Mouse (Mus musculus) activated CD4-positive, CD25-positive, alpha-beta regulatory T cell, adult 4 months (primary cell): ENCODE results near the gene Higd1a. TPM values are rescaled to one million over a fixed set of nuclear protein-coding genes. Genes with fewer than 3 reads are reported as not detected.

Experiments
- ATAC-seq: one replicate; pipeline ENCODE4 v1.8.0; 2017
- polyA plus RNA-seq, 2 experiments: library from polyadenylated mRNA; unstranded; fragments of 100-300 nt; shearing (Covaris generic); gene quantifications; one replicate each; pipeline ENCODE4 v1.2.1; 2017

Gene Higd1a
- polyA plus RNA-seq, 2 experiments from 2014 or later = 125 to 151 TPM

GRCm38 (mm10) chr9:121880840-121881239 is 22.7 kb upstream of the Higd1a start:
- peak; percentile 73 for ATAC-seq

GRCm38 (mm10) chr9:121877052-121877740 is 19.0 kb upstream of the Higd1a start:
- peak; percentile 31 for ATAC-seq

GRCm38 (mm10) chr9:121873578-121873977 is 15.4 kb upstream of the Higd1a start:
- ATAC-seq = no peak

GRCm38 (mm10) chr9:121872062-121872683 is 14.0 kb upstream of the Higd1a start:
- no peak for ATAC-seq

- no peak for ATAC-seq
Observed at GRCm38 (mm10) chr9:121869973-121870515, 11.9 kb upstream of the Higd1a start.

- no peak for ATAC-seq
Observed at GRCm38 (mm10) chr9:121869432-121869831, 11.3 kb upstream of the Higd1a start.

GRCm38 (mm10) chr9:121868236-121868635 is 10.1 kb upstream of the Higd1a start:
- no peak for ATAC-seq

GRCm38 (mm10) chr9:121867632-121868031 is 9.5 kb upstream of the Higd1a start:
- ATAC-seq = no peak

GRCm38 (mm10) chr9:121865425-121866008 is 7.4 kb upstream of the Higd1a start:
- no peak for ATAC-seq

GRCm38 (mm10) chr9:121864837-121865236 is 6.7 kb upstream of the Higd1a start:
- no peak for ATAC-seq

- ATAC-seq = no peak
Observed at GRCm38 (mm10) chr9:121860921-121861320, 2.8 kb upstream of the Higd1a start.

GRCm38 (mm10) chr9:121859345-121859744 is 1.2 kb upstream of the Higd1a start:
- ATAC-seq = no peak

- ATAC-seq = peak; percentile 90
Observed at GRCm38 (mm10) chr9:121857474-121858152, 549 bp downstream of the Higd1a start.

- peak; percentile 42 for ATAC-seq
Observed at GRCm38 (mm10) chr9:121856649-121857416, 1.3 kb downstream of the Higd1a start.

- no peak for ATAC-seq
Observed at GRCm38 (mm10) chr9:121854246-121854645, 3.9 kb downstream of the Higd1a start.

- ATAC-seq = no peak
Observed at GRCm38 (mm10) chr9:121847842-121848241, 10.3 kb downstream of the Higd1a start.

- no peak for ATAC-seq
Observed at GRCm38 (mm10) chr9:121847138-121847537, 11.0 kb downstream of the Higd1a start.

GRCm38 (mm10) chr9:121846526-121847118 is 11.5 kb downstream of the Higd1a start:
- ATAC-seq = peak; percentile 40

- no peak for ATAC-seq
Observed at GRCm38 (mm10) chr9:121842914-121843313, 15.2 kb downstream of the Higd1a start.

- ATAC-seq = no peak
Observed at GRCm38 (mm10) chr9:121839622-121839965, 18.6 kb downstream of the Higd1a start.

- ATAC-seq = no peak
Observed at GRCm38 (mm10) chr9:121838829-121839621, 19.1 kb downstream of the Higd1a start, which contains the start of gene Ccdc13. Ccdc13 (minus strand) TSS chr9:121839461.
